Mouse (Mus musculus) intestine, embryonic 16.5 days (tissue): ENCODE data around the gene Ppp2r3d. TPM values are rescaled to one million over a fixed set of nuclear protein-coding genes. Genes with fewer than 3 reads are reported as not detected.
A peak's percentile ranks its signal among the peaks of the same experiment; 100 is the strongest.
"Not testable (repeated sequence)": the region's sequence is repeated elsewhere in the genome, so short reads cannot be mapped to it uniquely, and the experiment has no call there.

Experiments used
- ATAC-seq: fragments of 200-750 bp; cut with Nextera tagmentation; 2 replicates; pipeline ENCODE4 v1.8.0; 2017; ENCODE audit warnings: moderate TSS enrichment, moderate library complexity
- H3K27ac ChIP-seq: fragments of 300-500 bp; sonication (generic); 2 replicates; pipeline ENCODE4 v1.5.1; 2014; ENCODE audit warnings: mild to moderate bottlenecking, low read length
- H3K27me3 ChIP-seq: fragments of 300-500 bp; sonication (generic); replicated peaks from 2 replicates; pipeline ENCODE4 v1.6.1; 2014; ENCODE audit warnings: low read length, control low read depth, mixed read lengths; ENCODE audit not compliant: control insufficient read depth, insufficient read depth
- H3K36me3 ChIP-seq: fragments of 300-500 bp; sonication (generic); 2 replicates; pipeline ENCODE4 v1.6.1; 2014; ENCODE audit warnings: low read length, control low read depth; ENCODE audit not compliant: control insufficient read depth, insufficient read depth
- H3K4me1 ChIP-seq: fragments of 300-500 bp; sonication (generic); 2 replicates; pipeline ENCODE4 v1.6.1; 2014; ENCODE audit warnings: low read length, control low read depth, mixed read lengths; ENCODE audit not compliant: control insufficient read depth, insufficient read depth
- H3K4me2 ChIP-seq: fragments of 300-500 bp; sonication (generic); 2 replicates; pipeline ENCODE4 v1.6.1; 2014; ENCODE audit warnings: low read depth, low read length, control low read depth
- H3K4me3 ChIP-seq: fragments of 300-500 bp; sonication (generic); 2 replicates; pipeline ENCODE4 v1.5.1; 2014; ENCODE audit warnings: mild to moderate bottlenecking, low read length
- H3K9ac ChIP-seq: fragments of 300-500 bp; sonication (generic); 2 replicates; pipeline ENCODE4 v1.6.1; 2014; ENCODE audit warnings: low read depth, low read length
- H3K9me3 ChIP-seq: fragments of 300-500 bp; sonication (generic); 2 replicates; pipeline ENCODE4 v1.6.1; 2016; ENCODE audit warnings: low read length, control low read depth; ENCODE audit not compliant: control insufficient read depth
- WGBS: fragments of 180-500 bp; shearing (Covaris S2); extraction: QIAGEN DNeasy Blood & Tissue Kit; methylation state at CpG from one replicate; pipeline ENCODE4 v1.1.7; 2014; 5-methylcytosine and 5-hydroxymethylcytosine counted together
- polyA plus RNA-seq: library from polyadenylated mRNA; unstranded; fragments of >200 nt; fragmentation: Nextera tagmentation; extraction: Ambion mirVana; gene quantifications from 2 replicates; pipeline ENCODE4 v1.2.1, GENCODE M21; 2015

Gene Ppp2r3d
- 138 and 143 TPM in 2 replicates for polyA plus RNA-seq

DNA sequence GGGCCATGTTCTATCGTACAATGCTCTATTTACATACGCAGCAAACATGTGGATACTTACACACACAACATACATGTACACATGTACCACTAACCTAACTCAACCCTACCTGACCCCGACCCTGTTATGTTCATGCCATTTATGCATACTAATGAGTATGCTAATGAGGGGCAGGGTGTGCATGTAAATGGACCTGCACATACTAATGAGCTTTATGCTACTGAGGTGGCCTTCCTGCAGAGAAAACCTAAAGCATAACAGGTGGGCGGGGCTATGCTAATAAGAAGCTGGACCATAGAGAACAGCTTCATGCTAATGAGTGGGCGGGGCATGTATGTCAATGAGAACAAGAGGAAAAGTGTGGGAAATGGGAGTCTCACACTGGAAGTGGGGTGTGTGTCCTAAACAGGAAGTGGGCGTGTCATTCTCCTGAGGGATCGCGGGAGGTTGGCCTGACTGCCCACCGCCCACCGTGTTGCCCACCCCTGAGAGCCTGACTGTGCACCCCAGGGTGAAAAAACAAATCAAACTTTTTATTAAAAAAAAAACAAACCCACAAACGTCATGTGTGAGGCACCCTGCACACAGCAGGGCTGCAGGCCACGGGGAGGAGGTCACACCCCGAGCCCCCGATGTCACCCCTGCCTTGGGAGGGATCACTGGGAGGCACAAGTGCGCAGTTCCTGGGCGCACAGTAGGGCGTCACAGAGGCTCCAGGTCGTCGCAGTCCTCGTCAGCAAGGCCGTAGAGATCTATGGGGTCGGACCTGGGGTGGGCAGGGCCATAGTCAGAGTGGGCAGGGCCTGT, at the start of gene Ppp2r3d:
Gene Ppp2r3d, minus strand, starts transcription at position 803 of the 807 bp plus-strand sequence.
- WGBS, result 98% methylated on average over 22 of the region's 22 CpGs
- Histone ChIP-seq H3K4me3 (no peak within 1 kb of the TSS), H3K27ac (no peak within 1 kb of the TSS), H3K27me3 (no peaks in the 10 kb centered on the region), H3K4me1 (no peaks in the 10 kb centered on the region), H3K9me3 (peaks cover 6% of the 10 kb centered on the region; the same call in 1 of the 2 replicates), H3K9ac (no peak within 1 kb of the TSS), H3K36me3 (peaks cover 14% of the 10 kb centered on the region), H3K4me2 (no peak within 1 kb of the TSS)
- no peak; the same call in 1 of the 2 replicates for ATAC-seq

- not testable (repeated sequence) for H3K27ac ChIP-seq, H3K9me3 ChIP-seq, ATAC-seq, H3K4me1 ChIP-seq, H3K27me3 ChIP-seq, H3K9ac ChIP-seq, H3K36me3 ChIP-seq, H3K4me2 ChIP-seq, H3K4me3 ChIP-seq
- WGBS, result 89% methylated on average over 2 of the region's 2 CpGs
Observed at GRCm38 (mm10) chr9:124493693-124494092, 17.0 kb upstream of the Ppp2r3d start, which contains the start of gene Gm21836. Gm21836 (minus strand) TSS chr9:124493793.

DNA sequence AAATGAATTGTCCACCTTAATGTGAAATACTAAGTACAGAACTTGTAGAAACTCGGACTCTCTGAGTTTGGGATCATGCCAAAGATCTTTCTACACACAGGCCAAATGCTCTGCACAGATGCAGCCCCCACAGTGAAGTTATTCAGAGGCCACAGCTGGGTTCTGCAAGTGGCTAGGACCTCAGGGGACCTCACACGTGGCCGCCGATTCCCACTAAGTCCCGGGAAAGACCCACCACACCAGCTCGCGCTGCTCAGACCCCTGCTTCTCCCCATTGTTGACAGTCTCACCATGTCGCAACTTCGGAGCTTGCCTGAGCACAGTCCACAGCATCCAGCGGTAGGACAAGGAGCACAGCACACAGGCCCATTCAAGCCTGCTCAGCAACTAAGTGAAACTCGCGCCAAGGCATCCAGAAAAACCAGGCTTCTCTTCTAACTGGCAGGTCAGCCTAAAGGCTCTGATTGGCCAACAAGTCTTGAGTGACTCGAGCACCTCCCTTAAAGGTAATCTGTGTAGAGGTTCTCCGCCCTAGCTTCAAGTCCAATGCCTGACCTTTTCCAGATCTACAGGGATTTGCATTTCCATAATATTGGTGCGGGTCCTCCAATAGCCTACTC, 3.8 kb upstream of the Ppp2r3d start:
- not testable (repeated sequence) for H3K4me3 ChIP-seq, H3K4me1 ChIP-seq, H3K4me2 ChIP-seq, H3K27me3 ChIP-seq, H3K9ac ChIP-seq, H3K9me3 ChIP-seq, ATAC-seq
- 55% methylated on average over 13 of the region's 15 CpGs for WGBS
- H3K36me3 ChIP-seq, result peaks cover 13% of the 10 kb centered on the region
- 0 out of 2 replicates have a peak overlapping the region, but pooled peaks have one; percentile 10 for H3K27ac ChIP-seq

DNA sequence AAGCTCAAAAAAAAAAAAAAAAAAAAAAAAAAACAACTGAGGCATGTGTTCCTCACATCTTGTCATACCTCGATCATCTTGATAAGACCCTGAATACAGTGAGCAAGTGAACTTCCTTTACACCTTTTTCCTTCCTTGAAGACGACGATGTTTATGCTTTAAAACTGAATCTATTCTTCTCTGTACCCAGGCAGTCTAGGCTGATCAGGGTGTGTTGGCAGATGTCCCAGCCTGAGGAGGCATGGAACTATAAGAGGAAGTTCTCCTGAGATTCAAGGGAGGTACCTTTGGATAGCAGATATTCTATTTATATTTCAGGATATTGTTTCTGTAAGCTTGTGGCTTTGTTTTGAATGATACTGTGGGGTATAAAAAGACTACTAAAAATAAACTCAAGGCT, 1.4 kb upstream of the Ppp2r3d start:
- H3K4me3 ChIP-seq, result no peak overlapping the region
- H3K4me2 ChIP-seq, result no peak overlapping the region
- H3K9ac ChIP-seq, result no peak overlapping the region
- H3K9me3 ChIP-seq, result peaks cover 6% of the 10 kb centered on the region; the same call in 1 of the 2 replicates
- WGBS, result 65% methylated on average over 3 of the region's 3 CpGs
- H3K27me3 ChIP-seq, result no peaks in the 10 kb centered on the region
- H3K27ac ChIP-seq, result no peak overlapping the region
- H3K4me1 ChIP-seq, result no peaks in the 10 kb centered on the region
- H3K36me3 ChIP-seq, result peaks cover 14% of the 10 kb centered on the region
- peak; percentile 49 for ATAC-seq

DNA sequence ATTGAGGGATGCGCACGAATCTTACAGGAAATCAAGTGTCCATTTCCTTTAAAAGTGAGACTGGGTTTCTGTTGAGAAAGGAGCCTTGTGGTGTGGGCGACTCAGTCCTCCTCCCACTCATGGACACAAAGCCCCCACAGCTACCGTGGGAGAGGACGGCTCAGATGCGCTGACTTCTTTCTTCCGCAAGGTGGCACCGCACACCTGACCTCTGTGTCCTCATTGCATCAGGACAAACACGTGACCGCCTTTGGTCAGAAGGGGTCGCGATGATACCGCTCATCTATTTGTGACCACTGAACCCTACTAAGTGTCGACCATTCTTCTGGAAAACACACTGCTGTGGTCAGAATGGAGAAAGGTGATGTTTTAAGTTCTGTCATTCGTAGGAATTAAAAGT, 1.0 kb downstream of the Ppp2r3d start:
- peaks cover 6% of the 10 kb centered on the region; the same call in 1 of the 2 replicates for H3K9me3 ChIP-seq
- H3K4me1 ChIP-seq, result no peaks in the 10 kb centered on the region
- H3K27me3 ChIP-seq, result no peaks in the 10 kb centered on the region
- H3K9ac ChIP-seq, result no peak overlapping the region
- H3K4me3 ChIP-seq, result no peak overlapping the region
- no peak; the same call in 1 of the 2 replicates for ATAC-seq
- H3K27ac ChIP-seq, result no peak overlapping the region
- H3K36me3 ChIP-seq, result peaks cover 14% of the 10 kb centered on the region
- no peak overlapping the region for H3K4me2 ChIP-seq
- 92% methylated on average over 15 of the region's 15 CpGs for WGBS

- ATAC-seq, result 0 out of 2 replicates have a peak, but pooled peaks have one; percentile 52
- WGBS, result 5% methylated on average over 1 of the region's 1 CpGs
- no peaks in the 10 kb centered on the region for H3K36me3 ChIP-seq
Observed at GRCm38 (mm10) chr9:124456572-124456971, 20.1 kb downstream of the Ppp2r3d start.

GRCm38 (mm10) chr9:124442533-124442855, 34.2 kb downstream of the Ppp2r3d start:
- no peak overlapping the region for H3K27ac ChIP-seq
- H3K27me3 ChIP-seq, result no peaks in the 10 kb centered on the region
- H3K4me2 ChIP-seq, result no peak overlapping the region
- peaks cover 35% of the 10 kb centered on the region for H3K36me3 ChIP-seq
- no peak overlapping the region for H3K9ac ChIP-seq
- WGBS, result 97% methylated on average over 15 of the region's 15 CpGs
- ATAC-seq, result no peak
- no peaks in the 10 kb centered on the region for H3K4me1 ChIP-seq
- H3K9me3 ChIP-seq, result peaks cover 29% of the 10 kb centered on the region
- H3K4me3 ChIP-seq, result no peak overlapping the region

More at GRCm38 (mm10) chr9:124456572-124456971, 20.1 kb downstream of the Ppp2r3d start:
- Histone ChIP-seq H3K9me3 (no peaks in the 10 kb centered on the region), H3K4me2 (no peak overlapping the region), H3K27ac (no peak overlapping the region), H3K4me1 (no peaks in the 10 kb centered on the region), H3K27me3 (no peaks in the 10 kb centered on the region), H3K4me3 (no peak overlapping the region), H3K9ac (no peak overlapping the region)

DNA sequence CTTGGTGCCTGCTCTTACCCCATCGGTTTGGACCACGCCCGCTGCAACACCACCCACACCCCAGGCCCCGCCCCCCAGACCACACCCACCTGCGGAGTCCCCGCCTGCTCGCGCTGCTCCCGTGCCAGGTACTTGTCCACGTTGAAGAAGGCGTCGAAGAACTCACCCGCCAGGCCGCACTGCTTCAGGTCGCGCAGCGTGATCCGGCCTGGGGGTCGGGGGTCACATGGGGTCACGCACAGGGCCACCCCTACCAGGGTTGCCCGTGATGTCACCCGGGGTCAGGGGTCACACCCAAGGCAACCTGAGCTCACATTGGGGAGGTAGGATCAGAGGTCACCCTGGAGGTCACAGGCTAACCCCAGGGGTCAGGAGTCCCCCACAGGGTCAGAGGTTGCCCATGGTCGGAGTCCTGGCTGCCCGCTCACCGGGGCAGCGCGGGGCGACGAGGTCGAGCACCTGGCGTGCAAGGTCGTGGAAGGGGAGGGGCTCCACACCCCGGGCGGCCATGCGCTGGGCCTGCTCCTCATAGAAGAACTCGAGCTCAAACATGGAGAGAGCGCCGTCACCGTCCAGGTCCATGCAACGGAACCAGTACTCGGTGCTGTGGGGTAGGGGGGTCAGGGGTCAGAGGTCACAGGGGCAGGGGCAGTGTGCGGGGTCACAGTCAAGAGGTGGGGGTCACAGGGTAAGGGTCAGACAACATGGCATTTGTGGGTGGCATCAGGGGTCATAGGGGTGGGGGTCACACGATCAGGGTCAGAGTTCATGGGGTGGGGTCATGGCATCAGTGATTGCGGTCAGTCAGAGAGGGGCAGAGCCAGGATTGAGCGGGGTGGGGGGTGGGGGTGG, 34.8 kb downstream of the Ppp2r3d start:
- Histone ChIP-seq H3K36me3 (peaks cover 35% of the 10 kb centered on the region), H3K4me2 (no peak overlapping the region), H3K27ac (no peak overlapping the region), H3K4me1 (no peaks in the 10 kb centered on the region), H3K27me3 (no peaks in the 10 kb centered on the region), H3K4me3 (no peak overlapping the region), H3K9ac (no peak overlapping the region), H3K9me3 (peaks cover 29% of the 10 kb centered on the region)
- 98% methylated on average over 45 of the region's 45 CpGs for WGBS
- ATAC-seq, result no peak

GRCm38 (mm10) chr9:124440724-124441045, 36.0 kb downstream of the Ppp2r3d start:
- ATAC-seq, result no peak
- no peaks in the 10 kb centered on the region for H3K27me3 ChIP-seq
- H3K4me2 ChIP-seq, result no peak overlapping the region
- peak overlapping the region; percentile 33; the same call in 1 of the 2 replicates for H3K9ac ChIP-seq
- H3K36me3 ChIP-seq, result peaks cover 35% of the 10 kb centered on the region
- H3K9me3 ChIP-seq, result peaks cover 29% of the 10 kb centered on the region
- H3K4me1 ChIP-seq, result no peaks in the 10 kb centered on the region
- 78% methylated on average over 8 of the region's 14 CpGs for WGBS
- H3K27ac ChIP-seq, result peak overlapping the region; percentile 48; the same call in 1 of the 2 replicates
- H3K4me3 ChIP-seq, result peak overlapping the region; percentile 32
